Mouse (Mus musculus) hindbrain, embryonic 11.5 days (tissue): Measurements from ENCODE around the gene Msrb1. TPM values are rescaled to one million over a fixed set of nuclear protein-coding genes. Genes with fewer than 3 reads are reported as not detected.

Experiments used
- ATAC-seq: fragments of 200-750 bp; cut with Nextera tagmentation; 2 replicates; pipeline ENCODE4 v1.8.0; 2017; ENCODE audit warnings: mild to moderate bottlenecking, moderate TSS enrichment, moderate library complexity; ENCODE audit not compliant: low FRiP score
- DNase-seq: peaks from one replicate; pipeline ENCODE4 v3.0.0-alpha.2; 2015; ENCODE audit warnings: low spot score
- H3K27ac ChIP-seq: fragments of 300-500 bp; sonication (generic); 2 replicates; pipeline ENCODE4 v1.5.1; 2014; ENCODE audit warnings: mild to moderate bottlenecking, low read depth, low read length
- H3K27me3 ChIP-seq: fragments of 300-500 bp; sonication (generic); 2 replicates; pipeline ENCODE4 v1.6.1; 2014; ENCODE audit warnings: mild to moderate bottlenecking, low read length, moderate library complexity, mixed read lengths; ENCODE audit not compliant: control insufficient read depth, insufficient read depth
- H3K36me3 ChIP-seq: fragments of 300-500 bp; sonication (generic); 2 replicates; pipeline ENCODE4 v1.6.1; 2014; ENCODE audit warnings: mild to moderate bottlenecking, low read length, moderate library complexity, mixed read lengths; ENCODE audit not compliant: control insufficient read depth, insufficient read depth
- H3K4me1 ChIP-seq: fragments of 300-500 bp; sonication (generic); replicated peaks from 2 replicates; pipeline ENCODE4 v1.6.1; 2014; ENCODE audit warnings: low read length, mixed read lengths; ENCODE audit not compliant: control insufficient read depth, insufficient read depth
- H3K4me2 ChIP-seq: fragments of 300-500 bp; sonication (generic); replicated peaks from 2 replicates; pipeline ENCODE4 v1.6.1; 2014; ENCODE audit warnings: mild to moderate bottlenecking, low read depth, low read length
- H3K4me3 ChIP-seq: fragments of 300-500 bp; sonication (generic); 2 replicates; pipeline ENCODE4 v1.5.1; 2014; ENCODE audit warnings: low read depth, low read length
- H3K9ac ChIP-seq: fragments of 300-500 bp; sonication (generic); 2 replicates; pipeline ENCODE4 v1.6.1; 2014; ENCODE audit warnings: low read depth, low read length
- H3K9me3 ChIP-seq: fragments of 300-500 bp; sonication (generic); 2 replicates; pipeline ENCODE4 v1.6.1; 2016; ENCODE audit warnings: low read length; ENCODE audit not compliant: control insufficient read depth
- WGBS: fragments of 180-500 bp; shearing (Covaris S2); extraction: QIAGEN DNeasy Blood & Tissue Kit; methylation state at CpG from one replicate; pipeline ENCODE4 v1.1.7; 2014; 5-methylcytosine and 5-hydroxymethylcytosine counted together
- polyA plus RNA-seq: library from polyadenylated mRNA; unstranded; fragments of >200 nt; fragmentation: Nextera tagmentation; extraction: Ambion mirVana; gene quantifications from 2 replicates; pipeline ENCODE4 v1.2.1, GENCODE M21; 2014

Gene Msrb1
- 21.1 and 22.8 TPM in 2 replicates for polyA plus RNA-seq

- Histone ChIP-seq H3K9me3 (no peaks in the 10 kb centered on the region), H3K4me2 (peak within 1 kb of the TSS; percentile 77), H3K27me3 (no peaks in the 10 kb centered on the region), H3K9ac (peak within 1 kb of the TSS; percentile 42), H3K36me3 (no peaks in the 10 kb centered on the region), H3K4me3 (peak within 1 kb of the TSS; percentile 44), H3K27ac (no peak within 1 kb of the TSS), H3K4me1 (peaks cover 3% of the 10 kb centered on the region)
- DNase-seq = peak; percentile 96
- ATAC-seq = peak; percentile 97
- WGBS = under 1% methylated on average over 29 of the region's 29 CpGs
These were observed at the start of gene Msrb1 for GRCm38 (mm10) chr17:24736330-24737051. TSS of gene Msrb1 (plus strand) at chr17:24736642.

- Histone ChIP-seq H3K9me3 (no peaks in the 10 kb centered on the region), H3K27ac (no peak overlapping the region), H3K27me3 (peaks cover 36% of the 10 kb centered on the region), H3K9ac (0 out of 2 replicates have a peak overlapping the region, but pooled peaks have one; percentile 23), H3K4me3 (peak overlapping the region; percentile 27), H3K36me3 (no peaks in the 10 kb centered on the region), H3K4me2 (peak overlapping the region; percentile 36), H3K4me1 (peaks cover 8% of the 10 kb centered on the region; the same call in 1 of the 2 replicates)
- ATAC-seq = peak; percentile 37; the same call in 1 of the 2 replicates
- WGBS = 2% methylated on average over 25 of the region's 25 CpGs
- DNase-seq = peak; percentile 62
These were observed 49.3 kb upstream of the Msrb1 start for GRCm38 (mm10) chr17:24687146-24687595.

GRCm38 (mm10) chr17:24687599-24687998 is 48.8 kb upstream of the Msrb1 start:
- peak overlapping the region; percentile 27 for H3K4me3 ChIP-seq
- 20% methylated on average over 23 of the region's 23 CpGs for WGBS
- H3K36me3 ChIP-seq = no peaks in the 10 kb centered on the region
- H3K9ac ChIP-seq = 0 out of 2 replicates have a peak overlapping the region, but pooled peaks have one; percentile 23
- no peak overlapping the region for H3K27ac ChIP-seq
- ATAC-seq (no peak), DNase-seq (no peak)
- peaks cover 36% of the 10 kb centered on the region for H3K27me3 ChIP-seq
- H3K4me1 ChIP-seq = peaks cover 8% of the 10 kb centered on the region; the same call in 1 of the 2 replicates
- H3K4me2 ChIP-seq = peak overlapping the region; percentile 36
- H3K9me3 ChIP-seq = no peaks in the 10 kb centered on the region

- Histone ChIP-seq H3K4me2 (peak within 1 kb of the TSS; percentile 85), H3K4me3 (peak within 1 kb of the TSS; percentile 68), H3K9me3 (no peaks in the 10 kb centered on the region), H3K27ac (no peak within 1 kb of the TSS; the same call in 1 of the 2 replicates), H3K27me3 (peaks cover 36% of the 10 kb centered on the region), H3K4me1 (peaks cover 8% of the 10 kb centered on the region; the same call in 1 of the 2 replicates), H3K36me3 (no peaks in the 10 kb centered on the region), H3K9ac (peak within 1 kb of the TSS; percentile 71)
- ATAC-seq = peak; percentile 31; the same call in 1 of the 2 replicates
- peak; percentile 68 for DNase-seq
- under 1% methylated on average over 52 of the region's 55 CpGs for WGBS
These were observed 47.0 kb upstream of the Msrb1 start, which contains the start of gene Syngr3 for GRCm38 (mm10) chr17:24689251-24690081. TSS of gene Syngr3 (minus strand) at chr17:24689955.

GRCm38 (mm10) chr17:24692385-24692784 is 44.1 kb upstream of the Msrb1 start:
- H3K4me3 ChIP-seq = no peak overlapping the region
- no peak overlapping the region for H3K9ac ChIP-seq
- ATAC-seq (no peak), DNase-seq (no peak)
- H3K36me3 ChIP-seq = no peaks in the 10 kb centered on the region
- peaks cover 34% of the 10 kb centered on the region for H3K27me3 ChIP-seq
- H3K27ac ChIP-seq = no peak overlapping the region
- 89% methylated on average over 5 of the region's 5 CpGs for WGBS
- H3K4me2 ChIP-seq = no peak overlapping the region
- no peaks in the 10 kb centered on the region for H3K9me3 ChIP-seq
- peaks cover 4% of the 10 kb centered on the region for H3K4me1 ChIP-seq

GRCm38 (mm10) chr17:24695326-24696010 is 41.0 kb upstream of the Msrb1 start:
- H3K27me3 ChIP-seq = peaks cover 4% of the 10 kb centered on the region; the same call in 1 of the 2 replicates
- no peak for DNase-seq
- peak overlapping the region; percentile 89 for H3K9ac ChIP-seq
- peak; percentile 48 for ATAC-seq
- no peaks in the 10 kb centered on the region; the same call in 1 of the 2 replicates for H3K4me1 ChIP-seq
- H3K9me3 ChIP-seq = no peaks in the 10 kb centered on the region
- H3K27ac ChIP-seq = peak overlapping the region; percentile 83
- peak overlapping the region; percentile 88 for H3K4me3 ChIP-seq
- 7% methylated on average over 50 of the region's 51 CpGs for WGBS
- peak overlapping the region; percentile 80 for H3K4me2 ChIP-seq
- H3K36me3 ChIP-seq = no peaks in the 10 kb centered on the region; the same call in 1 of the 2 replicates

- Histone ChIP-seq H3K4me3 (peak within 1 kb of the TSS; percentile 88), H3K36me3 (peaks cover 2% of the 10 kb centered on the region; the same call in 1 of the 2 replicates), H3K9ac (peak within 1 kb of the TSS; percentile 89), H3K27ac (peak within 1 kb of the TSS; percentile 83), H3K27me3 (no peaks in the 10 kb centered on the region), H3K4me1 (no peaks in the 10 kb centered on the region; the same call in 1 of the 2 replicates), H3K9me3 (no peaks in the 10 kb centered on the region), H3K4me2 (peak within 1 kb of the TSS; percentile 80)
- DNase-seq = peak; percentile 89
- ATAC-seq = peak; percentile 91
- WGBS = under 1% methylated on average over 55 of the region's 76 CpGs
These were observed 40.3 kb upstream of the Msrb1 start, which contains the start of the genes Gfer and Noxo1 for GRCm38 (mm10) chr17:24696011-24696697. TSS of gene Gfer (minus strand) at chr17:24696156. TSS of gene Noxo1 (plus strand) at chr17:24696234.
